In the genomic region with DNA sequence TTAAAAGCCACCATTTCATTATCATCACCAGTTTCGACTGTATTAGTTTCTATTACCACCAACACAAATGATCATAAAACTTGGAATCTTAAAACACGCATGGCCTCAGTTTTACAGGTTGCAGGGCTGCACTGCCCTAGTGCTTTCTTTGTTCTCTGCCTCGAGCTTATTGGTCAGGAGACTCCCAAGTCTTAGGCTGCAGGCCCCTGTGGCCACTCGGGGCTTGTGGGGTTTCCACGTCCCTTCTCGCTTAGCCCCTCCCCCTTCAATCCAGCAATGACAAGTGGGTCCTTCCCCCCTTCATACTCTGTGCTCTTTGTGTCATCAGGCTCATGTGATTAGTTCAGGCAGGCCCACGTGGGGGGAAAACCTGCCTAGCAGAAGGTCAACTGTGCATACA, we compare ENCODE assay signal across 22 mouse cellular contexts.
DNase-seq lines count a peak whose midpoint lies in the region; ATAC-seq and TF ChIP-seq lines count a peak whose summit lies in the region.
"Had no signal": no experiment of that assay in that cellular context is flagged by ENCODE, and none has a peak within 500 bp of the region (broad histone marks: within the 10 kb centered on the region; RNA-seq: fewer than 3 reads in every experiment).

No protein-coding gene starts in this region.

- no peak overlapping the region for H3K4me2 ChIP-seq in heart, embryonic 12.5 days
- H3K4me2 ChIP-seq in heart, embryonic 11.5 days, result no peak overlapping the region
- no peak overlapping the region for H3K4me2 ChIP-seq in midbrain, embryonic 11.5 days
- no peak overlapping the region for H3K4me2 ChIP-seq in midbrain, embryonic 14.5 days (ENCODE audit: low read length)
- H3K4me2 ChIP-seq in stomach, postnatal 0 days (replicated peaks; ENCODE audit: low read depth), result no peak overlapping the region
- no peak overlapping the region for H3K4me2 ChIP-seq in kidney, embryonic 15.5 days
- H3K4me2 ChIP-seq: intestine, embryonic 15.5 days; midbrain, embryonic 13.5 days had no signal

- TF ChIP-seq CTCF in stomach, postnatal 0 days (IDR thresholded peaks at IDR 0.05; ENCODE audit: low read depth), result no peak

- H3K27me3 ChIP-seq in heart, embryonic 12.5 days (replicated peaks), result no peaks in the 10 kb centered on the region
- H3K27me3 ChIP-seq in heart, embryonic 11.5 days (ENCODE audit: control insufficient read depth, insufficient read depth, low read length), result no peaks in the 10 kb centered on the region
- no peaks in the 10 kb centered on the region for H3K27me3 ChIP-seq in midbrain, embryonic 11.5 days (ENCODE audit: control insufficient read depth, insufficient read depth, low read length)
- H3K27me3 ChIP-seq in midbrain, embryonic 14.5 days (ENCODE audit: control insufficient read depth, insufficient read depth, low read length), result no peaks in the 10 kb centered on the region
- no peaks in the 10 kb centered on the region for H3K27me3 ChIP-seq in limb, embryonic 10.5 days (ENCODE audit: low read depth, poor library complexity, severe bottlenecking)
- no peaks in the 10 kb centered on the region for H3K27me3 ChIP-seq in stomach, postnatal 0 days (ENCODE audit: control insufficient read depth, insufficient read depth, low read length)
- no peaks in the 10 kb centered on the region for H3K27me3 ChIP-seq in kidney, embryonic 15.5 days
- H3K27me3 ChIP-seq: intestine, embryonic 15.5 days; midbrain, embryonic 13.5 days had no signal

- ATAC-seq in heart, embryonic 12.5 days (ENCODE audit: insufficient number of reproducible peaks, low FRiP score), result no peak
- ATAC-seq in heart, embryonic 11.5 days (replicated peaks; ENCODE audit: insufficient number of reproducible peaks, low FRiP score, low TSS enrichment), result no peak
- no peak for ATAC-seq in midbrain, embryonic 11.5 days (ENCODE audit: low FRiP score)
- no peak for ATAC-seq in midbrain, embryonic 14.5 days (ENCODE audit: low FRiP score, low TSS enrichment)
- ATAC-seq in stomach, postnatal 0 days (ENCODE audit: low FRiP score, low TSS enrichment), result no peak
- no peak for ATAC-seq in kidney, embryonic 15.5 days (replicated peaks; ENCODE audit: low FRiP score)
- ATAC-seq: intestine, embryonic 15.5 days; midbrain, embryonic 13.5 days had no signal

- no peaks in the 10 kb centered on the region for H3K9me3 ChIP-seq in heart, embryonic 12.5 days (replicated peaks)
- no peaks in the 10 kb centered on the region for H3K9me3 ChIP-seq in heart, embryonic 11.5 days (replicated peaks; ENCODE audit: control insufficient read depth, low read length)
- no peaks in the 10 kb centered on the region for H3K9me3 ChIP-seq in midbrain, embryonic 11.5 days (ENCODE audit: control insufficient read depth, low read length)
- H3K9me3 ChIP-seq in midbrain, embryonic 14.5 days (ENCODE audit: control insufficient read depth, low read length), result no peaks in the 10 kb centered on the region
- no peaks in the 10 kb centered on the region for H3K9me3 ChIP-seq in limb, embryonic 10.5 days (replicated peaks)
- H3K9me3 ChIP-seq in stomach, postnatal 0 days (ENCODE audit: control insufficient read depth, low read length), result no peaks in the 10 kb centered on the region
- no peaks in the 10 kb centered on the region for H3K9me3 ChIP-seq in kidney, embryonic 15.5 days (replicated peaks)
- H3K9me3 ChIP-seq: intestine, embryonic 15.5 days; midbrain, embryonic 13.5 days had no signal

- H3K4me1 ChIP-seq in heart, embryonic 12.5 days (replicated peaks), result peaks cover 49% of the 10 kb centered on the region
- peaks cover 32% of the 10 kb centered on the region for H3K4me1 ChIP-seq in heart, embryonic 11.5 days (ENCODE audit: control insufficient read depth, insufficient read depth, low read length)
- H3K4me1 ChIP-seq in midbrain, embryonic 11.5 days (ENCODE audit: control insufficient read depth, insufficient read depth, low read length), result no peaks in the 10 kb centered on the region
- no peaks in the 10 kb centered on the region for H3K4me1 ChIP-seq in midbrain, embryonic 14.5 days (ENCODE audit: control insufficient read depth, insufficient read depth, low read length)
- peaks cover 30% of the 10 kb centered on the region for H3K4me1 ChIP-seq in limb, embryonic 10.5 days
- no peaks in the 10 kb centered on the region for H3K4me1 ChIP-seq in stomach, postnatal 0 days (replicated peaks; ENCODE audit: control insufficient read depth, insufficient read depth)
- peaks cover 16% of the 10 kb centered on the region for H3K4me1 ChIP-seq in kidney, embryonic 15.5 days

- no peak overlapping the region for H3K27ac ChIP-seq in heart, embryonic 12.5 days (ENCODE audit: poor library complexity, severe bottlenecking)
- no peak overlapping the region for H3K27ac ChIP-seq in heart, embryonic 11.5 days (ENCODE audit: low read depth, low read length)
- peak overlapping the region; percentile 12; the same call in 1 of the 2 replicates for H3K27ac ChIP-seq in midbrain, embryonic 11.5 days (ENCODE audit: low read depth, low read length)
- H3K27ac ChIP-seq in midbrain, embryonic 14.5 days (replicated peaks; ENCODE audit: low read depth, low read length), result no peak overlapping the region
- peak overlapping the region; percentile 77 for H3K27ac ChIP-seq in limb, embryonic 10.5 days
- 0 out of 2 replicates have a peak overlapping the region, but pooled peaks have one; percentile 4 for H3K27ac ChIP-seq in stomach, postnatal 0 days (replicated peaks)
- no peak overlapping the region for H3K27ac ChIP-seq in kidney, embryonic 15.5 days
- H3K27ac ChIP-seq: intestine, embryonic 15.5 days; kidney, postnatal 0 days; layer of hippocampus, adult 2 months; midbrain, embryonic 13.5 days had no signal

- WGBS in heart, embryonic 12.5 days, result 49% methylated on average over 7 of the region's 7 CpGs
- 59% methylated on average over 7 of the region's 7 CpGs for WGBS in heart, embryonic 11.5 days (ENCODE audit: insufficient replicate concordance)
- WGBS in midbrain, embryonic 11.5 days, result 51% methylated on average over 7 of the region's 7 CpGs
- WGBS in midbrain, embryonic 14.5 days, result 40% methylated on average over 7 of the region's 7 CpGs
- 62% methylated on average over 7 of the region's 7 CpGs for WGBS in limb, embryonic 10.5 days
- 49% methylated on average over 7 of the region's 7 CpGs for WGBS in stomach, postnatal 0 days
- WGBS in kidney, embryonic 15.5 days, result 56% methylated on average over 7 of the region's 7 CpGs

- no peak for TF ChIP-seq EP300 in stomach, postnatal 0 days (optimal IDR thresholded peaks at IDR 0.05)

- H3K4me3 ChIP-seq in heart, embryonic 12.5 days, result no peak overlapping the region
- H3K4me3 ChIP-seq in heart, embryonic 11.5 days (ENCODE audit: low read depth, low read length), result no peak overlapping the region
- H3K4me3 ChIP-seq in midbrain, embryonic 11.5 days (ENCODE audit: low read depth, low read length), result no peak overlapping the region
- no peak overlapping the region for H3K4me3 ChIP-seq in midbrain, embryonic 14.5 days (replicated peaks; ENCODE audit: low read depth, low read length)
- no peak overlapping the region for H3K4me3 ChIP-seq in limb, embryonic 10.5 days
- H3K4me3 ChIP-seq in stomach, postnatal 0 days (ENCODE audit: low read depth, low read length), result no peak overlapping the region
- no peak overlapping the region for H3K4me3 ChIP-seq in kidney, embryonic 15.5 days (replicated peaks)
- H3K4me3 ChIP-seq: intestine, embryonic 15.5 days; layer of hippocampus, adult 2 months; midbrain, embryonic 13.5 days had no signal

- no peak for DNase-seq in midbrain, embryonic 11.5 days (ENCODE audit: low spot score, missing footprints)
- DNase-seq in midbrain, embryonic 14.5 days, result no peak
- no peak for DNase-seq in limb, embryonic 10.5 days (ENCODE audit: low spot score)
- no peak for DNase-seq in stomach, postnatal 0 days (ENCODE audit: low spot score)
- no peak for DNase-seq in kidney, adult 9 months
- DNase-seq: adrenal gland, postnatal 10 days; B cell, adult 2 months; cerebellum, adult 11 months; cerebellum, postnatal 14 days; gastrocnemius, postnatal 36 days; heart, postnatal 4 days; left cerebral cortex, postnatal 4 days; lung, postnatal 4 days; right cerebral cortex, adult 18-20 months; spleen, adult 18-20 months had no signal

- 0 out of 2 replicates have a peak overlapping the region, but pooled peaks have one; percentile 23 for H3K9ac ChIP-seq in heart, embryonic 12.5 days
- no peak overlapping the region for H3K9ac ChIP-seq in heart, embryonic 11.5 days (ENCODE audit: low read depth, low read length)
- no peak overlapping the region for H3K9ac ChIP-seq in midbrain, embryonic 11.5 days (ENCODE audit: low read length)
- H3K9ac ChIP-seq in midbrain, embryonic 14.5 days (replicated peaks; ENCODE audit: low read length), result no peak overlapping the region
- no peak overlapping the region for H3K9ac ChIP-seq in stomach, postnatal 0 days (ENCODE audit: low read length)
- no peak overlapping the region for H3K9ac ChIP-seq in kidney, embryonic 15.5 days
- H3K9ac ChIP-seq: intestine, embryonic 15.5 days; midbrain, embryonic 13.5 days had no signal

- no peaks in the 10 kb centered on the region for H3K36me3 ChIP-seq in heart, embryonic 12.5 days
- H3K36me3 ChIP-seq in heart, embryonic 11.5 days (ENCODE audit: control insufficient read depth, insufficient read depth, low read length), result no peaks in the 10 kb centered on the region
- no peaks in the 10 kb centered on the region for H3K36me3 ChIP-seq in midbrain, embryonic 11.5 days (ENCODE audit: control insufficient read depth, insufficient read depth, low read length)
- H3K36me3 ChIP-seq in midbrain, embryonic 14.5 days (ENCODE audit: control insufficient read depth, insufficient read depth, low read length), result no peaks in the 10 kb centered on the region
- no peaks in the 10 kb centered on the region for H3K36me3 ChIP-seq in limb, embryonic 10.5 days
- no peaks in the 10 kb centered on the region for H3K36me3 ChIP-seq in stomach, postnatal 0 days (ENCODE audit: control insufficient read depth, insufficient read depth, low read length)
- H3K36me3 ChIP-seq in kidney, embryonic 15.5 days, result no peaks in the 10 kb centered on the region
- H3K36me3 ChIP-seq: intestine, embryonic 15.5 days; midbrain, embryonic 13.5 days had no signal

Comparison
In these comparisons a context has a peak if more than half of its experiments do, and no peak if none do; other contexts are left out.
1. H3K27ac ChIP-seq: peak in midbrain, embryonic 11.5 days (single experiment), limb, embryonic 10.5 days (single experiment) and stomach, postnatal 0 days (single experiment); none in heart, embryonic 12.5 days (single experiment), heart, embryonic 11.5 days (single experiment), midbrain, embryonic 14.5 days (single experiment) and kidney, embryonic 15.5 days (single experiment).